Mouse (Mus musculus): Measurements from ENCODE around the gene Asb12. TPM values are rescaled to one million over a fixed set of nuclear protein-coding genes. Genes with fewer than 3 reads are reported as not detected.

The Asb12 gene
- not detected for polyA plus RNA-seq (2015; fragmentation: Illumina TruSeq; extraction: RNeasy Lipid Tissue Mini Kit (QIAGEN cat#74804); ENCODE audit: insufficient read depth, low read depth, low replicate concordance)

GRCm38 (mm10) chrX:95557887-95558286 is at the start of gene Asb12, which contains the start of gene Pfn5:
Gene Asb12 (minus strand): TSS chrX:95557987.
Gene Pfn5 (plus strand): TSS chrX:95558104.

GRCm38 (mm10) chrX:95444776-95445111 is 113.0 kb downstream of the Asb12 start, which contains the start of gene Amer1:
Gene Amer1 (minus strand): TSS chrX:95444872.

Other genes starting within 250 kb of the Asb12 start
- gene Amer1, start 113.1 kb downstream of the Asb12 start, polyA plus RNA-seq (2015; fragmentation: Illumina TruSeq; extraction: RNeasy Lipid Tissue Mini Kit (QIAGEN cat#74804); ENCODE audit: insufficient read depth, low read depth, low replicate concordance), result 1.4 TPM
- gene Pfn5, start 117 bp upstream of the Asb12 start, polyA plus RNA-seq (2015; fragmentation: Illumina TruSeq; extraction: RNeasy Lipid Tissue Mini Kit (QIAGEN cat#74804); ENCODE audit: insufficient read depth, low read depth, low replicate concordance), result not detected
- 1.1 TPM for gene Zc4h2, start 100.5 kb upstream of the Asb12 start, polyA plus RNA-seq (2015; fragmentation: Illumina TruSeq; extraction: RNeasy Lipid Tissue Mini Kit (QIAGEN cat#74804); ENCODE audit: insufficient read depth, low read depth, low replicate concordance)
- gene Zc3h12b, start 153.7 kb upstream of the Asb12 start, polyA plus RNA-seq (2015; fragmentation: Illumina TruSeq; extraction: RNeasy Lipid Tissue Mini Kit (QIAGEN cat#74804); ENCODE audit: insufficient read depth, low read depth, low replicate concordance), result 0.37 TPM

All from pancreas, adult 10 weeks (tissue).